Mouse (Mus musculus) activated CD4-positive, CD25-positive, alpha-beta regulatory T cell, adult 4 months (primary cell): ENCODE measurements around the gene Vkorc1l1. TPM values are rescaled to one million over a fixed set of nuclear protein-coding genes. Genes with fewer than 3 reads are reported as not detected.

ENCODE experiments used
- polyA plus RNA-seq, 2 experiments: library from polyadenylated mRNA; unstranded; fragments of 100-300 nt; shearing (Covaris generic); gene quantifications; one replicate each; pipeline ENCODE4 v1.2.1; 2017

The Vkorc1l1 gene
- polyA plus RNA-seq, 2 experiments from 2014 or later, result 4.8 to 6.6 TPM

Other genes with a start within 250 kb of the Vkorc1l1 start
- under 1 TPM in 1 of 2 experiments, not detected in 1; 0.29 TPM for gene Sept14, start 233.5 kb upstream of the Vkorc1l1 start, polyA plus RNA-seq
- 100 to 1,000 TPM; 117 to 121 TPM for gene Mrps17, start 226.5 kb upstream of the Vkorc1l1 start, polyA plus RNA-seq
- 10 to 100 TPM; 65.5 to 74.7 TPM for gene Nipsnap2, start 216.9 kb upstream of the Vkorc1l1 start, polyA plus RNA-seq
- gene Psph, start 154.5 kb upstream of the Vkorc1l1 start, polyA plus RNA-seq, result 10 to 100 TPM; 55.0 to 73.8 TPM
- gene Sumf2, start 95.0 kb upstream of the Vkorc1l1 start, polyA plus RNA-seq, result 10 to 100 TPM; 12.3 to 17.1 TPM
- gene Chchd2, start 54.5 kb upstream of the Vkorc1l1 start, polyA plus RNA-seq, result 100 to 1,000 TPM; 408 to 480 TPM
- 1 to 10 TPM; 1.0 to 3.1 TPM for gene Zbed5, start 46.2 kb upstream of the Vkorc1l1 start, polyA plus RNA-seq
- gene Phkg1, start 43.4 kb upstream of the Vkorc1l1 start, polyA plus RNA-seq, result under 1 TPM in 1 of 2 experiments, not detected in 1; 0.49 TPM
- gene Nupr1l, start 33.4 kb upstream of the Vkorc1l1 start, polyA plus RNA-seq, result not detected
- 10 to 100 TPM; 46.3 to 48.2 TPM for gene Gusb, start 61.1 kb downstream of the Vkorc1l1 start, polyA plus RNA-seq
- gene Asl, start 87.3 kb downstream of the Vkorc1l1 start, polyA plus RNA-seq, result 100 to 1,000 TPM in 1 of 2 experiments, 10 to 100 TPM in 1; 88.6 to 112 TPM
- 10 to 100 TPM; 43.7 to 70.6 TPM for gene Crcp, start 87.3 kb downstream of the Vkorc1l1 start, polyA plus RNA-seq
- 1 to 10 TPM; 1.4 to 3.1 TPM for gene Tpst1, start 131.4 kb downstream of the Vkorc1l1 start, polyA plus RNA-seq
- 1 to 10 TPM; 2.6 to 3.2 TPM for gene Kctd7, start 202.9 kb downstream of the Vkorc1l1 start, polyA plus RNA-seq
- 10 to 100 TPM; 21.4 to 32.6 TPM for gene Rabgef1, start 229.8 kb downstream of the Vkorc1l1 start, polyA plus RNA-seq